Mouse (Mus musculus) intestine, embryonic 15.5 days (tissue): ENCODE measurements around the gene 4930426L09Rik. TPM values are rescaled to one million over a fixed set of nuclear protein-coding genes. Genes with fewer than 3 reads are reported as not detected.

Experiments
- ATAC-seq: fragments of 200-750 bp; cut with Nextera tagmentation; 2 replicates; pipeline ENCODE4 v1.8.0; 2017; ENCODE audit warnings: moderate TSS enrichment, moderate library complexity
- H3K27ac ChIP-seq: fragments of 300-500 bp; sonication (generic); 2 replicates; pipeline ENCODE4 v1.5.1; 2015; ENCODE audit warnings: mild to moderate bottlenecking, inconsistent platforms
- H3K27me3 ChIP-seq: fragments of 300-500 bp; sonication (generic); replicated peaks from 2 replicates; pipeline ENCODE4 v1.6.1; 2015; ENCODE audit warnings: inconsistent platforms
- H3K36me3 ChIP-seq: fragments of 300-500 bp; sonication (generic); 2 replicates; pipeline ENCODE4 v1.6.1; 2015; ENCODE audit warnings: inconsistent platforms
- H3K4me1 ChIP-seq: fragments of 300-500 bp; sonication (generic); replicated peaks from 2 replicates; pipeline ENCODE4 v1.6.1; 2015; ENCODE audit warnings: inconsistent platforms
- H3K4me2 ChIP-seq: fragments of 300-500 bp; sonication (generic); replicated peaks from 2 replicates; pipeline ENCODE4 v1.6.1; 2015; ENCODE audit warnings: mild to moderate bottlenecking, inconsistent platforms
- H3K4me3 ChIP-seq: fragments of 300-500 bp; sonication (generic); replicated peaks from 2 replicates; pipeline ENCODE4 v1.5.1; 2015; ENCODE audit warnings: inconsistent platforms
- H3K9ac ChIP-seq: fragments of 300-500 bp; sonication (generic); 2 replicates; pipeline ENCODE4 v1.6.1; 2015; ENCODE audit warnings: inconsistent platforms
- H3K9me3 ChIP-seq: fragments of 300-500 bp; sonication (generic); 2 replicates; pipeline ENCODE4 v1.6.1; 2016; ENCODE audit warnings: inconsistent platforms
- WGBS: fragments of 180-500 bp; shearing (Covaris S2); methylation state at CpG from one replicate; pipeline ENCODE4 v1.1.7; 2015; 5-methylcytosine and 5-hydroxymethylcytosine counted together
- polyA plus RNA-seq: library from polyadenylated mRNA; unstranded; fragments of >200 nt; fragmentation: Nextera tagmentation; extraction: Ambion mirVana; gene quantifications from 2 replicates; pipeline ENCODE4 v1.2.1, GENCODE M21; 2015

4930426L09Rik gene
- polyA plus RNA-seq, 1 experiment from 2014 or later, result 0.31 TPM

- ATAC-seq, result no peak
Observed at GRCm38 (mm10) chr2:19037430-19037829, 39.3 kb downstream of the 4930426L09Rik start.

DNA sequence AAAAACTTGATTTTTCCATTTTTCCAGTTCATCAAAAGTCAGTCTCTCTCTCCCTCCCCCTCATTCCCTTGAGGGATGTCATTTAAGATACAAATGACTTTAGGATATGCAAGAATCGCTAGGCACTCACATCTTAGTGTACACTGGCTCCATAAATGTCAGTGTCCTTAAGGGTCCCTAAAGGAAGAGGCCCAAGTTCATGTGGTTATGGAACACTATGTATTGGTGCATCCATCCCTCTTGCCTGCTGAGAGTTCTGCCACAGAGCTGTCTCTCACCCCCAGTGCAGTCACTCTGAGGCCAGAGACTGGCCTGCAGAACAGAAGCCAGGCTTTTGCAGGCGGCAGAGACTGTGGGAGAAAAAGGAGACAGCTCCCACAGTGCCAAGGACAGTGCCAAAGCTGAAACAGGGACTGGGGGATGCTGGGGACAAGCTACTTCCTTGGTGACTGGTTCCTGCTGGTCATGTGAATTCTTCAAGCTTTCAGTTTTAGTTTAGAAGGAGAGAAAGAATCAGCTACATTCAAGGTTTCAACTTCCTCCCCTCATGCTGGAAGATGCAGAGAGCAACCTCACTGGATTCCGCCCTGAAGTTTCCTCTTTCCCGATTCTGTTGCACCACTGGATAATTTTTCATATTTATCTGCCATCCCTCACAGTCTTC, 39.9 kb downstream of the 4930426L09Rik start:
- no peaks in the 10 kb centered on the region for H3K27me3 ChIP-seq
- ATAC-seq, result no peak
- no peak overlapping the region for H3K9ac ChIP-seq
- H3K4me2 ChIP-seq, result no peak overlapping the region
- peak overlapping the region; percentile 69 for H3K27ac ChIP-seq
- no peak overlapping the region for H3K4me3 ChIP-seq
- H3K36me3 ChIP-seq, result no peaks in the 10 kb centered on the region
- no peaks in the 10 kb centered on the region for H3K9me3 ChIP-seq
- 0 out of 2 replicates have a peak, but pooled peaks cover 2% of the 10 kb centered on the region for H3K4me1 ChIP-seq
- WGBS, result 51% methylated on average over 4 of the region's 4 CpGs

More at GRCm38 (mm10) chr2:19037430-19037829, 39.3 kb downstream of the 4930426L09Rik start:
- Histone ChIP-seq H3K27ac (no peak overlapping the region), H3K9me3 (no peaks in the 10 kb centered on the region), H3K4me3 (no peak overlapping the region), H3K27me3 (no peaks in the 10 kb centered on the region), H3K36me3 (no peaks in the 10 kb centered on the region), H3K4me2 (no peak overlapping the region), H3K4me1 (0 out of 2 replicates have a peak, but pooled peaks cover 2% of the 10 kb centered on the region), H3K9ac (no peak overlapping the region)
- 26% methylated on average over 4 of the region's 4 CpGs for WGBS

DNA sequence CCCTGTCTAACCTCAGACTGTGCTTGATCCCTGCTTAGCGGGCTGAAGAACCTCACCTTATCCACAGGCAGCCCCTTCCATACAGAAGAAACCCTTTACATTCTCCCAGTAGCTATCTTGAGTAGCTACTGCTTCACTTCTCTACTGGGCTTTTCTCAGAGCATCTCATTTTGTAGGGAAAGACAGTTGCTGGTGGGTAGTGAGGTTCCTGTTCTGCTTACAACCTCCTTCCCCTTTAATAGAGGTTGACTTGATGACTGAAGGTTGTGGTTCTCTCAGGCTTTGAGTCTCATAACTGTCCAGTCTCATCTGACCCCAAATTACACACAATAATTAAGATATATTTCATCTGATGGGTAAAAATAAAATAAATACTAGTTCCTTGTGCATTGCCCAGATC, 50.1 kb downstream of the 4930426L09Rik start:
- Histone ChIP-seq H3K4me2 (no peak overlapping the region), H3K9me3 (no peaks in the 10 kb centered on the region), H3K27me3 (no peaks in the 10 kb centered on the region), H3K4me1 (no peaks in the 10 kb centered on the region), H3K9ac (no peak overlapping the region), H3K4me3 (no peak overlapping the region), H3K36me3 (no peaks in the 10 kb centered on the region), H3K27ac (no peak overlapping the region)
- 94% methylated on average over 1 of the region's 1 CpGs for WGBS
- ATAC-seq, result no peak

DNA sequence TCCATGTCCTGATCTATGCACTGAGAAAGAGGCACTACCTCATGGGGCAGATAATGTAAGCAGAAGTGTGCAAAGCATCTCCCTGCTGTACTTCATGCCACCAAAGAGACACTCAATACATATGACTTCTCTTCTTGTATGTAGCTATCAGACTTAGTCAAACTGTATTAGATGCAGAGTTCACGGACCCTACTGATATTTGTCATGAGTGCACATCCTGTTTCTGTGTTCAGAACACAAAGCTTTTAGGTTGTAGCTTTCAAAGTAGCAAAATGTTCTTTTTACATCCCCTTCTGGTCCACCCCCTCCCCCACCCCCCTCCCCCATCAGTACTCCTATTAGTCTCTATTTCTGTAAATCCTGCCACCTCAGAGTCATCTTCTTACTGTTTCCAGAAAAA, 51.2 kb downstream of the 4930426L09Rik start:
- H3K9me3 ChIP-seq, result no peaks in the 10 kb centered on the region
- H3K4me2 ChIP-seq, result no peak overlapping the region
- 82% methylated on average over 1 of the region's 1 CpGs for WGBS
- no peak for ATAC-seq
- H3K27ac ChIP-seq, result no peak overlapping the region
- H3K4me3 ChIP-seq, result no peak overlapping the region
- no peaks in the 10 kb centered on the region for H3K4me1 ChIP-seq
- no peaks in the 10 kb centered on the region for H3K27me3 ChIP-seq
- no peak overlapping the region for H3K9ac ChIP-seq
- no peaks in the 10 kb centered on the region for H3K36me3 ChIP-seq

Other genes starting within 250 kb of the 4930426L09Rik start
- 8.9 and 9.2 TPM in 2 replicates for gene Pip4k2a, start 217 bp upstream of the 4930426L09Rik start, polyA plus RNA-seq
- 0.16 TPM in 1 of 2 replicates, not detected in the other for gene Armc3, start 201.0 kb downstream of the 4930426L09Rik start, polyA plus RNA-seq